Mouse (Mus musculus): Measurements from ENCODE around the gene Efnb3. TPM values are rescaled to one million over a fixed set of nuclear protein-coding genes. Genes with fewer than 3 reads are reported as not detected.

Efnb3 gene
- total and polyA plus RNA-seq, 3 experiments: 0.56 to 2.8 (median 1.1) TPM

DNA sequence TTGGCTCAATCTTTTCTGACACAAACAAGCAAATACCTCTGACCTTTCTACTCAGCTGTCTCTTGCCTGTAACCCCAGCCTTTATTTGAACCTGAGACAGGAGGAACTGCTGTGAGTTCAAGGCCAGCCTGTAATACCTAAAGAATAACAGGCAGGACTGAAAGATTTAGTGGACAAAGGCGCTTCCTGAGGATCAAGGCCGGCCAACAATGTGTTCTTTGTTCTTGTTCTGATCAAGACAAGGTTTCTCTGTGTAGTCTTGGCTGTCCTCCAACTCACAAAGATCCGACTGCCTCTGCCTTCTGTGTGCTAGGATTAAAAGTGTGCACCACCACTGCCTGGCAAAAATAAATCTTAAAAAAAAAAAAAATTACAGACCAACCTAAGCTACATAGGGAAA, 4.4 kb upstream of the Efnb3 start:
- no peaks in the 10 kb centered on the region for H3K27me3 ChIP-seq (replicated peaks)
- H3K36me3 ChIP-seq (replicated peaks in 1 of 2; ENCODE audit: control insufficient read depth in 1 of 2, insufficient read depth in 1 of 2, low read length in 1 of 2): peaks cover 71 to 94% of the 10 kb centered on the region in 2 experiments
- H3K27ac ChIP-seq (ENCODE audit: insufficient read depth, low read depth): no peak overlapping the region
- 0 out of 2 replicates have a peak, but pooled peaks cover 8% of the 10 kb centered on the region for H3K79me2 ChIP-seq (replicated peaks; ENCODE audit: control insufficient read depth, extremely low read depth, insufficient read depth, poor library complexity, severe bottlenecking)
- in situ Hi-C loops (cut with MboI; ENCODE audit: low pct_ligation_motif_present, low pct_unique_long_range_greater_than_20kb, low sequenced_read_pairs) (no loop called here), dilution Hi-C loops (cut with MboI; ENCODE audit: extremely low pct_ligation_motif_present, extremely low pct_unique_long_range_greater_than_20kb, low sequenced_read_pairs) (no loop called here)
- DNase-seq (ENCODE audit: extremely low read depth): no peak
- H3K4me3 ChIP-seq (replicated peaks in 1 of 3; ENCODE audit: low read depth in 2 of 3, low read length in 2 of 3, poor library complexity in 1 of 3): no peak overlapping the region
- H3K4me2 ChIP-seq (ENCODE audit: insufficient read depth, low read depth, poor library complexity, severe bottlenecking): no peak overlapping the region
- no peak overlapping the region for H3K9ac ChIP-seq (ENCODE audit: insufficient read depth, low read depth)
- H3K9me3 ChIP-seq (replicated peaks; ENCODE audit: low read length): no peaks in the 10 kb centered on the region
- no peaks in the 10 kb centered on the region for H3K4me1 ChIP-seq (ENCODE audit: control insufficient read depth in 1 of 2, insufficient read depth in 2 of 2)
- no peak for TF ChIP-seq ELF1 (IDR thresholded peaks at IDR 0.05; ENCODE audit: low read depth, low read length)
- no peak for TF ChIP-seq IRF4 (IDR thresholded peaks at IDR 0.05; ENCODE audit: low read depth, low read length)
- no peak for TF ChIP-seq E2F4 (IDR thresholded peaks at IDR 0.05; ENCODE audit: insufficient replicate concordance, low read depth, low read length)
- TF ChIP-seq RAD21 (IDR thresholded peaks at IDR 0.05; ENCODE audit: low read depth, low read length): no peak
- no peak for TF ChIP-seq MAZ (IDR thresholded peaks at IDR 0.05; ENCODE audit: low read depth, low read length)
- no peak for TF ChIP-seq USF1 (IDR thresholded peaks at IDR 0.05; ENCODE audit: low read depth, low read length)
- no peak for TF ChIP-seq NRF1 (IDR thresholded peaks at IDR 0.05; ENCODE audit: low read depth, low read length)
- no peak for TF ChIP-seq KAT2A (IDR thresholded peaks at IDR 0.05; ENCODE audit: insufficient replicate concordance, low read length)
- no peak for TF ChIP-seq HCFC1 (IDR thresholded peaks at IDR 0.05; ENCODE audit: low read depth, low read length)

DNA sequence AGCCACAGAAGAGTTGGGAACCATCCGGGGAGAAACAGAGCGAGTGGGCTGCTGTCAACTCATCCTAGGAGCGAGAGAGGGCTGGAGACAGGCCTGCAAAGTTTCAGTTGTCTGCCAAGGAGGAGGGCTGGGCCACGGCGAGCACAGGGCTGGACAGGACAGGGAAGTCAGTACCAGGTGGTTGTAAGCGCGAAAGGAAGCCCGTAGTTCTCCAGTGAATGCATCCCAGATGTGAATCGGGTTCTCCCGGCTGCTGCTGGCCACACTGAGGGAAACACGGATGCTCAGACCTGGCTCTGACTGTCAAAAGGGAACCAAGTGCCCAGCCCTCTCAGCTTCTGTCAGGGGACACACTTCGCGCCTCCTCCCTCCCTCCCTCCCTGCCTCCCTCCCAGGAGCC, 3.4 kb upstream of the Efnb3 start:
- in situ Hi-C loops (cut with MboI; ENCODE audit: low pct_ligation_motif_present, low pct_unique_long_range_greater_than_20kb, low sequenced_read_pairs): no loop called here
- H3K9me3 ChIP-seq (replicated peaks; ENCODE audit: low read length): no peaks in the 10 kb centered on the region
- dilution Hi-C loops (cut with MboI; ENCODE audit: extremely low pct_ligation_motif_present, extremely low pct_unique_long_range_greater_than_20kb, low sequenced_read_pairs): no loop called here

DNA sequence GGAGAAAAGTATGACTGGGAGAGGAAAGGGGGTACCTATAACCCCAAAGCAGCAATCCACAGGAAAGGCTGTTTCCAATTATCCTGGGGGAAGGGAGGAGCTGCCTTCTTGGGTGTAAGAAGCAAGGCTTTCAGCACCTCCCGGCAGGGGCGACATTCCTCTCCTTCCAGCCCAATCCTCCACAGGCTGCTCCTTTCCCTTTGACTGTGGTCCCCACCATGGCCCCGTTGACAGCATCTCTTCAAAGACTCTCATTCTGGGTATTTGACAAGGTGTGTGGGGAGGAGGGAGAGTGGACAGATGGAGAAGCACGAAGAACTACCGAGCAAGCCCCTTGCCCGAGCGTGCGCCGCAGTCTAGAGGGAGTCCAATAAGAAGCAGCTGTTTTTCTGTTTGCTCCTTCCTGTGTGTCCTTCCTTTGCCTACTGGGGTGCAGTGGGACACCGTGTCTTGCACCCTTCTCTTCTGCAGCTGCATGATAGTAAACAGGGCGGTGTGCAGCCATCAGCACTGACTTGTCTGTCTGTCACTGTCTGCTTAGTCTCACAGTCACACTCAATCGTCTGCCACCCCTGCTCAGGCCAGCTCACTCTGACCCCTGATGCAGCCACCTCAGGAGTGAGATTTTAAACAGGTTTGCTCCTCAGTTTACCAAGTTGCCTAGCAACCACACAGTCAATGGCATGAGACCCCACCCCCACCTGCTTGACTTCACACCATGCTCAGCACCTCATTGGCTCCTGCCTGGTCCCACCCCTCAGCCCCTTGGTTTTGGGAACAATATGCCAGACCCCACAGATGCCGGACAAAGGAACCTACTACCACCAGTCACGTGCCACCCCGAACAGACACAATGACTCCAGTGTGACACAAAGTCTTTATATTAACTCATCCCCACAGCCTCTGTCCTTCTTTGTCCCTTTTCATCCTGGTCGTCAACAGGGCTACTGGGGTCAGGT, 1.2 kb upstream of the Efnb3 start:
- dilution Hi-C loops (cut with MboI; ENCODE audit: extremely low pct_ligation_motif_present, extremely low pct_unique_long_range_greater_than_20kb, low sequenced_read_pairs) (no loop called here), in situ Hi-C loops (cut with MboI; ENCODE audit: low pct_ligation_motif_present, low pct_unique_long_range_greater_than_20kb, low sequenced_read_pairs) (no loop called here)
- peaks cover 51 to 89% of the 10 kb centered on the region in 2 experiments for H3K36me3 ChIP-seq (replicated peaks in 1 of 2; ENCODE audit: control insufficient read depth in 1 of 2, insufficient read depth in 1 of 2, low read length in 1 of 2)
- TF ChIP-seq TBP (conservative IDR thresholded peaks at IDR 0.05; ENCODE audit: low read depth, low read length) (no peak), NRF1 (IDR thresholded peaks at IDR 0.05; ENCODE audit: low read depth, low read length) (no peak), CHD1 (IDR thresholded peaks at IDR 0.05; ENCODE audit: low read depth, low read length) (no peak)
- no peaks in the 10 kb centered on the region for H3K9me3 ChIP-seq (replicated peaks; ENCODE audit: low read length)
- H3K4me1 ChIP-seq (ENCODE audit: control insufficient read depth in 1 of 2, insufficient read depth in 2 of 2): no peaks in the 10 kb centered on the region
- H3K9ac ChIP-seq (ENCODE audit: insufficient read depth, low read depth): no peak overlapping the region
- no peaks in the 10 kb centered on the region for H3K27me3 ChIP-seq (replicated peaks)
- no peak overlapping the region for H3K27ac ChIP-seq (ENCODE audit: insufficient read depth, low read depth)
- H3K4me3 ChIP-seq (replicated peaks in 1 of 3; ENCODE audit: low read depth in 2 of 3, low read length in 2 of 3, poor library complexity in 1 of 3): no peak overlapping the region
- no peak overlapping the region for H3K4me2 ChIP-seq (ENCODE audit: insufficient read depth, low read depth, poor library complexity, severe bottlenecking)
- H3K79me2 ChIP-seq (replicated peaks; ENCODE audit: control insufficient read depth, extremely low read depth, insufficient read depth, poor library complexity, severe bottlenecking): no peaks in the 10 kb centered on the region
- no peak for DNase-seq (ENCODE audit: extremely low read depth)

More for the DNA sequence above, 3.4 kb upstream of the Efnb3 start:
- Histone ChIP-seq H3K36me3 (replicated peaks in 1 of 2; ENCODE audit: control insufficient read depth in 1 of 2, insufficient read depth in 1 of 2, low read length in 1 of 2) (peaks cover 70 to 92% of the 10 kb centered on the region in 2 experiments), H3K79me2 (replicated peaks; ENCODE audit: control insufficient read depth, extremely low read depth, insufficient read depth, poor library complexity, severe bottlenecking) (0 out of 2 replicates have a peak, but pooled peaks cover 3% of the 10 kb centered on the region), H3K4me3 (replicated peaks in 1 of 3; ENCODE audit: low read depth in 2 of 3, low read length in 2 of 3, poor library complexity in 1 of 3) (no peak overlapping the region), H3K4me1 (ENCODE audit: control insufficient read depth in 1 of 2, insufficient read depth in 2 of 2) (no peaks in the 10 kb centered on the region), H3K4me2 (ENCODE audit: insufficient read depth, low read depth, poor library complexity, severe bottlenecking) (no peak overlapping the region), H3K27ac (ENCODE audit: insufficient read depth, low read depth) (no peak overlapping the region), H3K9ac (ENCODE audit: insufficient read depth, low read depth) (no peak overlapping the region), H3K27me3 (replicated peaks) (no peaks in the 10 kb centered on the region)
- DNase-seq (ENCODE audit: extremely low read depth): no peak
- no peak for TF ChIP-seq NRF1 (IDR thresholded peaks at IDR 0.05; ENCODE audit: low read depth, low read length)
- TF ChIP-seq EP300 (IDR thresholded peaks at IDR 0.05; ENCODE audit: low read length): no peak
- no peak for TF ChIP-seq CTCF (conservative IDR thresholded peaks at IDR 0.05 in 1 of 2, IDR thresholded peaks at IDR 0.05 in 1 of 2; ENCODE audit: low read depth in 2 of 2, low read length in 2 of 2)
